Mouse (Mus musculus) stomach, embryonic 15.5 days (tissue): ENCODE measurements around the gene Prdx5. TPM values are rescaled to one million over a fixed set of nuclear protein-coding genes. Genes with fewer than 3 reads are reported as not detected.

Experiments
- ATAC-seq: fragments of 200-750 bp; cut with Nextera tagmentation; 2 replicates; pipeline ENCODE4 v1.8.0; 2017; ENCODE audit warnings: low read depth, moderate number of reproducible peaks, moderate TSS enrichment; ENCODE audit not compliant: insufficient read depth, low FRiP score
- H3K27ac ChIP-seq: fragments of 300-500 bp; sonication (generic); 2 replicates; pipeline ENCODE4 v1.5.1; 2015; ENCODE audit warnings: mild to moderate bottlenecking, inconsistent platforms
- H3K27me3 ChIP-seq: fragments of 300-500 bp; sonication (generic); replicated peaks from 2 replicates; pipeline ENCODE4 v1.6.1; 2015; ENCODE audit warnings: inconsistent platforms
- H3K36me3 ChIP-seq: fragments of 300-500 bp; sonication (generic); 2 replicates; pipeline ENCODE4 v1.6.1; 2015; ENCODE audit warnings: inconsistent platforms
- H3K4me1 ChIP-seq: fragments of 300-500 bp; sonication (generic); 2 replicates; pipeline ENCODE4 v1.6.1; 2015; ENCODE audit warnings: inconsistent platforms
- H3K4me2 ChIP-seq: fragments of 300-500 bp; sonication (generic); 2 replicates; pipeline ENCODE4 v1.6.1; 2015; ENCODE audit warnings: mild to moderate bottlenecking, inconsistent platforms
- H3K4me3 ChIP-seq: fragments of 300-500 bp; sonication (generic); replicated peaks from 2 replicates; pipeline ENCODE4 v1.5.1; 2015; ENCODE audit warnings: inconsistent platforms
- H3K9ac ChIP-seq: fragments of 300-500 bp; sonication (generic); 2 replicates; pipeline ENCODE4 v1.6.1; 2015; ENCODE audit warnings: inconsistent platforms
- H3K9me3 ChIP-seq: fragments of 300-500 bp; sonication (generic); 2 replicates; pipeline ENCODE4 v1.6.1; 2016; ENCODE audit warnings: inconsistent platforms
- WGBS: fragments of 180-500 bp; shearing (Covaris S2); methylation state at CpG from one replicate; pipeline ENCODE4 v1.1.7; 2015; 5-methylcytosine and 5-hydroxymethylcytosine counted together
- microRNA-seq: library from miRNA; unstranded; fragments of <30 nt; microRNA quantifications from one replicate; pipeline ENCODE4, GENCODE M21; 2016
- polyA plus RNA-seq: library from polyadenylated mRNA; unstranded; fragments of >200 nt; fragmentation: Nextera tagmentation; extraction: Ambion mirVana; gene quantifications from 2 replicates; pipeline ENCODE4 v1.2.1, GENCODE M21; 2015

The Prdx5 gene
- polyA plus RNA-seq, 1 experiment from 2014 or later, result 279 TPM

- H3K9ac ChIP-seq, result no peak overlapping the region
- no peaks in the 10 kb centered on the region for H3K9me3 ChIP-seq
- H3K27me3 ChIP-seq, result no peaks in the 10 kb centered on the region
- H3K4me3 ChIP-seq, result no peak overlapping the region
- H3K36me3 ChIP-seq, result no peaks in the 10 kb centered on the region
- H3K4me1 ChIP-seq, result peaks cover 6% of the 10 kb centered on the region; the same call in 1 of the 2 replicates
- 76% methylated on average over 6 of the region's 6 CpGs for WGBS
- ATAC-seq, result no peak; the same call in 1 of the 2 replicates
- no peak overlapping the region for H3K4me2 ChIP-seq
- H3K27ac ChIP-seq, result no peak overlapping the region
Observed at GRCm38 (mm10) chr19:6860706-6861105, 49.2 kb downstream of the Prdx5 start.

DNA sequence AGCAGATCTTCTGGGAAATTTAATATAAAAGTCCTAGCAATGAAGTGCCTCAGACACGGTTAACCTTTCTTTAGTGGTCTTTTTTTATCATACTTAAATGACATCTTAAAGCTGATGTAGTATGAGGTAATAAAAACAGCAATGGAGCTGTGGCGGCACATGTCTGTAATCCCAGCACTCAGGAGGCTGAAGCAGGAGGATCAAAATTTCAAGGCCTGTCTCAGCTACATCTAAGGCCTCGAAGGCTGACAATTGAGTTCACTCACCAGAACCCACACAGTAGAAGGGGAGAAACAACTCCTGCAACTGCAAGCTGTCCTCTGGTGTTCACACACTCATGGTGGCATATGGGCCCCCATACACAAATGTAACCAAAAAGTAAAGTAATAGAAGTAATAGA, 49.9 kb downstream of the Prdx5 start:
- WGBS, result 86% methylated on average over 3 of the region's 3 CpGs
- Histone ChIP-seq H3K9ac (no peak overlapping the region), H3K9me3 (no peaks in the 10 kb centered on the region)

DNA sequence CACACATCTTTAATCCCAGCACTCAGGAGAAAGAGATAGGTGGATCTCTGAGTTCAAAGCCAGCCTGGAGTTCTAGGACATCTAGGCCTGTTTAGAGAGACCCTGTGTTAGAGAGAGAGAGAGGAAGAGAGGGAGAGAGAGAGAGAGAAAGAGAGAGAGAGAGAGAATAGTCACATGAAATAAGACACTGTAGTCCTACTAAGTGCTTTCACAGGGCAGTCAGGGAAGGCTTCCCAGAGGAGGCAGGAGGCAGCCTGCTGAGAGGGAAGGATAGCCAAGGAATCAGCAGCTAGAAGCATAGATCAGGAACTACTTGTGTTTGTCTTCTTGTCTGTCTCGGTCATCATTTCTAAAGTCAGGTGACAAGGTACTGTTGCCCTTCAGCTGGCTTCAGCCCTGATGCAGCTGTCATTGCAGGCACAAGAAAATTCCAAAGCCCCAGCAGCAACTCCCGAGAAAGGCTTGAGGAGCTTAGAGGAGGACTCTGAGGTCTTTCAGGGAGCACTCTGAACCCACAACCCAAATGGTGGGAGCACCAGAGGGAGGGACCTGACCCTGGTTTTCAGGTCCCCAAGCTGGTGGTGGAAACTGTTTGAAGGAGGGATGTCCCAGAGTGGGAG, 50.8 kb downstream of the Prdx5 start:
- no peak overlapping the region for H3K9ac ChIP-seq
- H3K4me1 ChIP-seq, result peaks cover 13% of the 10 kb centered on the region; the same call in 1 of the 2 replicates
- H3K4me3 ChIP-seq, result no peak overlapping the region
- no peak for ATAC-seq
- H3K27ac ChIP-seq, result no peak overlapping the region
- 77% methylated on average over 2 of the region's 2 CpGs for WGBS
- H3K9me3 ChIP-seq, result no peaks in the 10 kb centered on the region
- H3K36me3 ChIP-seq, result no peaks in the 10 kb centered on the region
- no peak overlapping the region for H3K4me2 ChIP-seq
- no peaks in the 10 kb centered on the region for H3K27me3 ChIP-seq

More for the DNA sequence above, 49.9 kb downstream of the Prdx5 start:
- peaks cover 13% of the 10 kb centered on the region; the same call in 1 of the 2 replicates for H3K4me1 ChIP-seq
- no peak for ATAC-seq
- no peak overlapping the region for H3K4me2 ChIP-seq
- no peak overlapping the region for H3K27ac ChIP-seq
- no peak overlapping the region for H3K4me3 ChIP-seq
- no peaks in the 10 kb centered on the region for H3K27me3 ChIP-seq
- H3K36me3 ChIP-seq, result no peaks in the 10 kb centered on the region

DNA sequence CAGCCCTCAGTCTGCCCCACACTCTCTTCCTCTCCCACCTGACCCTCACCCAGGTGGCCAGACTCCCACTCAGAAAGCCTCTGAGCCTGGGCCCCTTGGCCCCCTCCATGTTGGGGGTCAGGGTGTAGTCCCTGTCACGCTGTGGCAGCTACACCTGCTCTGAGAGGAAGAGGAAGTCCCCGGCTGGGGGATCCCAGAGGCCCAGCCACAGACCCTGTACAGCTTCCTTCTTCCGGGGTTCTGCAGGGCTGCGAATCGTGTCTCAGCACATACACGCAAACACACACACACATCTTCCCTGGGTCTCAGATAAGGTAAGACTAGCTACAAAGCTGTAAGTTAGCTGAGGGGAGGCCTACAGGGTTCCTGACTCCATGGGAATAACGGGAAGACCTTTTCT, 51.9 kb downstream of the Prdx5 start, which contains the start of gene Ccdc88b:
Gene Ccdc88b (minus strand): TSS at position 181 of the 400 bp plus-strand sequence.
- Histone ChIP-seq H3K4me3 (no peak within 1 kb of the TSS; the same call in 1 of the 2 replicates), H3K9ac (no peak within 1 kb of the TSS), H3K4me1 (peaks cover 13% of the 10 kb centered on the region; the same call in 1 of the 2 replicates), H3K27me3 (no peaks in the 10 kb centered on the region), H3K27ac (no peak within 1 kb of the TSS), H3K36me3 (no peaks in the 10 kb centered on the region), H3K9me3 (no peaks in the 10 kb centered on the region), H3K4me2 (no peak within 1 kb of the TSS)
- WGBS, result 59% methylated on average over 7 of the region's 7 CpGs
- no peak for ATAC-seq

DNA sequence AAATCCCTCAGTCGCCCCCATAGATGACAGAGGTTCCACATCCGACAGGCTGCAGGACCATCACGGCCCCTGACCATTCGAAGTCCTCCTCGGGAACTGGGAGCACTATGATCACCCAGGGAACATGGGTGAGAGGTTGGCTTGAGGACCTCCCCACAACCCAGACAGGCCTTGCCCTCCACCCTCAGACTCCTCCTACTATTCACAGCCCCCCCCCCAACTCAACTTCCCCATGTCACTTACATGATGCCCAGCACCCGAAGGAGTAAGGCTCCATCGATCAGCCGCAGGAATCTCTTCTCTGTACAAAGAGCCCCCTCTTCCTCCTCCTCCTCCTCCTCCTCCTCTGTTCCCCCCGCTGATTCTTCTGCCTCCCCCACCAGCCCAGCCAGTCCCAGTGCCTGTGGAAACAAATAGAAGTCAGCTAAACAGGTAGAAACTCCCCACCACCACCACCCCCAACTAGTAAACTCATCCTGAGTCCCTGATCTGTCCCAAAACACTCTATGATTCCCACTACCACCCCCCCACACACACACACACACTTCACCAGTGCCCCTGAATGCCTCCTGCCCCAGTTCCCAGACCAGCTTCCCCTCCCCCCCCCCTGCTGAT, 52.4 kb downstream of the Prdx5 start:
- peaks cover 13% of the 10 kb centered on the region; the same call in 1 of the 2 replicates for H3K4me1 ChIP-seq
- no peaks in the 10 kb centered on the region for H3K36me3 ChIP-seq
- 74% methylated on average over 9 of the region's 9 CpGs for WGBS
- no peak overlapping the region for H3K27ac ChIP-seq
- no peak overlapping the region for H3K9ac ChIP-seq
- H3K27me3 ChIP-seq, result no peaks in the 10 kb centered on the region
- ATAC-seq, result no peak
- no peak overlapping the region; the same call in 1 of the 2 replicates for H3K4me3 ChIP-seq
- no peak overlapping the region for H3K4me2 ChIP-seq
- H3K9me3 ChIP-seq, result no peaks in the 10 kb centered on the region

DNA sequence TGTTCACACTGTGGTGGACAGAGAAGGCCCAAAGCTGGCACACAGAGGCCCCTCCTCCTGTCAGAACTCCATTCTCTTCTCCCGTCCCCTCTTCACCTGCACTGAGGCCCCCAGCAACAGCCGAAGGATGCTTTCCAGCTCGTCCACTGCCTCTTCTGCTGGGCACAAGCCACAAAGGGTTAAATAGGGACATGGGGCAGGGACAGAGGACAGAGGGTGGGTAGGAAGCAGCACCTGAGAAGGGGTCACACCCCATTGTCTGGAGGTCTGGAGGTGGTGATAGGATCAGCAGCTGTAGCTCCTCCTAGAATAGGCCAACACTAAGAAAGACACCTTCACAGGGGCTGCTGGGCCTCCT, 52.9 kb downstream of the Prdx5 start:
- no peak overlapping the region for H3K27ac ChIP-seq
- no peak overlapping the region for H3K4me2 ChIP-seq
- H3K27me3 ChIP-seq, result no peaks in the 10 kb centered on the region
- H3K36me3 ChIP-seq, result no peaks in the 10 kb centered on the region
- no peak for ATAC-seq
- 63% methylated on average over 3 of the region's 3 CpGs for WGBS
- H3K4me3 ChIP-seq, result no peak overlapping the region; the same call in 1 of the 2 replicates
- no peak overlapping the region for H3K9ac ChIP-seq
- H3K9me3 ChIP-seq, result no peaks in the 10 kb centered on the region
- H3K4me1 ChIP-seq, result peaks cover 13% of the 10 kb centered on the region; the same call in 1 of the 2 replicates

Small RNA genes lying within 50 kb of the gene (microRNA-seq; reads per million reads assigned to microRNA genes)
- 1.2 reads per million for gene Mir6990

Other genes with a start within 250 kb of the Prdx5 start
- 28.1 and 30.1 TPM in 2 replicates for gene Rps6ka4, start 69.5 kb downstream of the Prdx5 start, polyA plus RNA-seq
- 1.7 and 1.9 TPM in 2 replicates for gene Ccdc88b, start 51.9 kb downstream of the Prdx5 start, polyA plus RNA-seq
- gene Trmt112, start 408 bp downstream of the Prdx5 start, polyA plus RNA-seq, result 130 and 135 TPM in 2 replicates
- gene Esrra, start 11.7 kb upstream of the Prdx5 start, polyA plus RNA-seq, result 17.1 and 18.8 TPM in 2 replicates
- 1.6 TPM in 2 replicates for gene Catsperz, start 15.3 kb upstream of the Prdx5 start, polyA plus RNA-seq
- 0.67 and 0.86 TPM in 2 replicates for gene Kcnk4, start 24.4 kb upstream of the Prdx5 start, polyA plus RNA-seq
- gene Bad, start 31.8 kb upstream of the Prdx5 start, polyA plus RNA-seq, result 71.6 and 75.8 TPM in 2 replicates
- 26.7 and 29.9 TPM in 2 replicates for gene Gpr137, start 32.4 kb upstream of the Prdx5 start, polyA plus RNA-seq
- 165 and 184 TPM in 2 replicates for gene Ppp1r14b, start 64.9 kb upstream of the Prdx5 start, polyA plus RNA-seq
- 81.3 and 92.2 TPM in 2 replicates for gene Plcb3, start 66.4 kb upstream of the Prdx5 start, polyA plus RNA-seq
- 156 and 163 TPM in 2 replicates for gene Fkbp2, start 70.4 kb upstream of the Prdx5 start, polyA plus RNA-seq
- gene Vegfb, start 77.5 kb upstream of the Prdx5 start, polyA plus RNA-seq, result 43.9 and 44.8 TPM in 2 replicates
- 26.4 and 28.2 TPM in 2 replicates for gene Dnajc4, start 82.5 kb upstream of the Prdx5 start, polyA plus RNA-seq
- 21.1 and 24.9 TPM in 2 replicates for gene Nudt22, start 86.0 kb upstream of the Prdx5 start, polyA plus RNA-seq
- gene Trpt1, start 86.0 kb upstream of the Prdx5 start, polyA plus RNA-seq, result 10.0 and 10.1 TPM in 2 replicates
- 14.0 and 16.2 TPM in 2 replicates for gene Fermt3, start 109.4 kb upstream of the Prdx5 start, polyA plus RNA-seq
- gene Stip1, start 129.9 kb upstream of the Prdx5 start, polyA plus RNA-seq, result 185 and 219 TPM in 2 replicates
- gene Macrod1, start 146.7 kb upstream of the Prdx5 start, polyA plus RNA-seq, result 11.7 and 13.3 TPM in 2 replicates
- 3.5 and 4.2 TPM in 2 replicates for gene Flrt1, start 195.6 kb upstream of the Prdx5 start, polyA plus RNA-seq